Mouse (Mus musculus) testis, adult 2 months (tissue): ENCODE data around the gene Fat2.

Experiments used
- CTCF ChIP-seq: fragments of 200-500 bp; IDR thresholded peaks from 2 replicates; pipeline ENCODE4 v1.5.1; 2012; ENCODE audit warnings: low read depth, mild to moderate bottlenecking, inconsistent platforms, low read length, moderate library complexity; ENCODE audit not compliant: control insufficient read depth, insufficient read depth, insufficient replicate concordance
- POLR2A ChIP-seq: fragments of 200-500 bp; IDR thresholded peaks from 2 replicates; pipeline ENCODE4 v1.6.1; 2012; ENCODE audit warnings: low read depth, mild to moderate bottlenecking, inconsistent platforms, low read length, moderate library complexity; ENCODE audit not compliant: control insufficient read depth

DNA sequence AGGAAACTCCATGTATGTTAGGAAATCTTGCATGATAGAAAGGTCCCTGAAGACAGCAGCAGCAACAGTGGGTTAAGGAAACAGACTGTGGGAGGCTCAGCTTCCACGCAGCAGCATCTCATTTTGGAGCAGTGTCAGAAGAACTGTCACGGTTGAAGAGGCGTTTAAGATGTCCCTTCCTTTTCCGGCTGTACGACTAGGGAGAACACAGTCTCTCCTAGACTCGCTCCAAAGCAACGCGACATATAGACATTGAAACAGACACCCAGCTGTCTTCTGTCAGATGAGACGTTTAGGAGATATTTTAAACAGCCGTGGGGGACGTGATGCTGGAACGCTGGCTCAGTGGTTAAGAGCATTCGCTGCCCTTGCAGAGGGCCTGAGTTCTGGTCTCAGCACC, 119.5 kb downstream of the Fat2 start:
- TF ChIP-seq POLR2A (no peak), CTCF (no peak)
